Mouse (Mus musculus): Measurements from ENCODE around the gene Adamts12. TPM values are rescaled to one million over a fixed set of nuclear protein-coding genes. Genes with fewer than 3 reads are reported as not detected.
A peak's percentile ranks its signal among the peaks of the same experiment; 100 is the strongest.

The Adamts12 gene
- polyA plus RNA-seq (2015; fragmentation: Nextera tagmentation; extraction: Ambion mirVana), result 0.20 and 0.38 TPM in 2 replicates

DNA sequence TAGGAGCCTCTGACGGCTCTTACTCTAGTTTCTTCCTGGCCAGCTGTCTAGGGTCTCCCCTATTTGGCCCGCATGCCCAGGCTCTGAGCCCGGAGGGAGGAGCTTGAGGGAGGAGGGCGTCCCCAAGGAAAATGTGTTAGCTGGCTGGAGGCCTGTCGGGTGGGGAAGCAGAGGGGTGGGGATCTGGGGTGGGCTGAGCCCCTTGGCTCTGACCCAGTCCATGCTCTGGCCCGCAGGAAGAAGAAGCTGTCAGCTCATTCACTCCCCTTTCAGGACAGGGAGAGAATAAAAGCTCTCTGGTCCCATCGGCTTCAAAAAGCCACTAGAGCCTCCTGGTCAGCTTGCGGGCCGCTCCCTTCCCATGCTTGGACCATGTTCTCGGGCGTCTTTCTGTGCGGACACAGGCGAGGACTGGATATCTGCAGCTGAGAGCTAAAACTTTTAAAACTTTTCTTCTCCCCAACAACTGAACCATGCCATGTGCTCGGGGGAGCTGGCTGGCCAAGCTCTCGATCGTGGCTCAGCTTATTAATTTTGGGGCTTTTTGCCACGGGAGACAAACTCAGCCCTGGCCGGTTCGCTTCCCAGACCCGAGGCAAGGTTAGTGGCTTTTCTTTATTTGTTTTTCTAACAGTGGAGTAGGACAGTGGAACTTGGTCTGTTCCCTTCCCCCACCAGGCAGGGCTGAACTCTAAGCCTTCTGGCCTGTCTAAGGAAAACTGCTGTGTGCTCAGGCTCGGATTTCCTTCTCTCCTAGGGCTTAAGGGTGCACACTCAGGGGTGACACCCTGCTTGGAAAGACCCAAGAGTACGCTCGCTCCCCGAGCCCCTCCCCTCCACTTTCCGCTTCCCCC, at the start of gene Adamts12:
TSS of gene Adamts12 (plus strand) at position 233 of the 854 bp plus-strand sequence.
- H3K4me2 ChIP-seq (ENCODE audit: low read depth, low read length), result peak within 1 kb of the TSS; percentile 67
- ATAC-seq, result peak; percentile 68

DNA sequence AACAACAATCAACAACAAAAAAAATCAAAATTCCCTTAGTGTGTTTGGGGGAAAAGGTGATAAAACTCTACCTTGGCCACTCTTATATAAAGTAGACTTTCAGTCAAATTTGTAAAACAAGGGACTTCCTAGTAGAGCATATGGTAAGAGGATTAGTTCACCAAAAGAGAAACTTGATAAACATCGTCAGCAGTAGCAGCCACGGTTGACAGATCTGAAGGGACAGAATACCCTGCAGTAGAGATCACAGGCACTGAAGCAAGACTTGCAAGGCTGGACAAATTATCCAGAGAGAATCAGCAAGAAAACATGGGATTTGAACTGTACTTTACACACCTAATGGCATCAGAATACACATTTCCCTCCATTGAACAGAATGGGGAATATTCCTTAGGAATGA, 49.7 kb upstream of the Adamts12 start:
- no peaks in the 10 kb centered on the region for H3K27me3 ChIP-seq (ENCODE audit: insufficient read depth, low read length)
- ATAC-seq (no peak), DNase-seq (no peak)
- no peak overlapping the region for H3K4me3 ChIP-seq (ENCODE audit: low read depth, low read length)
- no peak overlapping the region for H3K27ac ChIP-seq (ENCODE audit: low read depth)
- H3K4me1 ChIP-seq (ENCODE audit: insufficient read depth), result no peaks in the 10 kb centered on the region
- TF ChIP-seq CTCF (IDR thresholded peaks at IDR 0.05; ENCODE audit: low read depth) (no peak), EP300 (IDR thresholded peaks at IDR 0.05; ENCODE audit: low read depth) (no peak)
- no peak overlapping the region for H3K9ac ChIP-seq (replicated peaks)
- WGBS (ENCODE audit: insufficient replicate concordance), result 61% methylated on average over 2 of the region's 2 CpGs
- no peak overlapping the region for H3K4me2 ChIP-seq (ENCODE audit: low read depth, low read length)
- H3K9me3 ChIP-seq (ENCODE audit: low read length), result no peaks in the 10 kb centered on the region
- no peaks in the 10 kb centered on the region for H3K36me3 ChIP-seq (replicated peaks; ENCODE audit: insufficient read depth, low read length)

More for the DNA sequence above, at the start of gene Adamts12:
- peak; percentile 24 for DNase-seq
- H3K9ac ChIP-seq (replicated peaks), result 0 out of 2 replicates have a peak within 1 kb of the TSS, but pooled peaks have one; percentile 30
- peak within 1 kb of the TSS; percentile 27 for H3K4me3 ChIP-seq (ENCODE audit: low read depth, low read length)
- no peaks in the 10 kb centered on the region for H3K36me3 ChIP-seq (replicated peaks; ENCODE audit: insufficient read depth, low read length)
- H3K27me3 ChIP-seq (ENCODE audit: insufficient read depth, low read length), result no peaks in the 10 kb centered on the region
- H3K4me1 ChIP-seq (ENCODE audit: insufficient read depth), result peaks cover 4% of the 10 kb centered on the region; the same call in 1 of the 2 replicates
- TF ChIP-seq EP300 (IDR thresholded peaks at IDR 0.05; ENCODE audit: low read depth), result no peak
- TF ChIP-seq CTCF (IDR thresholded peaks at IDR 0.05; ENCODE audit: low read depth), result no peak
- peak within 1 kb of the TSS; percentile 22; the same call in 1 of the 2 replicates for H3K27ac ChIP-seq (ENCODE audit: low read depth)
- 6% methylated on average over 24 of the region's 25 CpGs for WGBS (ENCODE audit: insufficient replicate concordance)
- no peaks in the 10 kb centered on the region for H3K9me3 ChIP-seq (ENCODE audit: low read length)

DNA sequence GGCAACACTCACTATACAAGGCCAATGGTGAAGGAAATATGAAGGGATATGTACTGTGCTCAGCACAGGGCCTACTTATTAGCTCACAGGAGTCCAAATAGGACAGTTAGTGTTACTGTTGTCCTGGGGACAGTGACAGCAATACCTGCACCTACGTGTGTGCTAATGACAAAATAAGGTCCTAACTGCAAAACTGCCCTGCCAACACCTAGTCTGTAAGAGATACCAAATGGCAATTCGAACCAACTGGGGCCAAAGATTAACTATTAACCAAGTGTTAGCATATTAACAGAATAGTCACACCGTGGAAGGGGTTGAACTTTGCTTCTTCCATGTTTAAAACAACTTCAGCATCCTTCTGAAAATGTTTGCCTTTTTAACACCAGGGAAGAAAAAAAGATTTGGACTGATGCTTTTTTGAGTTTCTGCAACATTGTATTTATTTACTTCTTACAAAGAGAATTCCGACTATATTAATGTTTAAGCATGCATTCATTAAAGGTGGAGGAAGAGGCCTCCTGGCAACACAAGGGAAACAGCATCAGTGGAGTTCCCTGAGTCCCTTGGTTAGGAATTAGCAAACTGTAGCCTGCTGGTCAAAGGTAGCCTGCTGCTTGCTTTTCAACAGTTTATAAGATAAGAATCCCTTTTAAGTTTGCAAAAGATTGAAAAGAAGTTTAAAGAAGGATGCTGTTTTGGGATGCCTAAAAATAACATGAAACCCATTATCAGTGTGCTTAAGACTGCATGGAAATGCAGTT, 37.6 kb upstream of the Adamts12 start:
- Histone ChIP-seq H3K36me3 (replicated peaks; ENCODE audit: insufficient read depth, low read length) (no peaks in the 10 kb centered on the region), H3K9ac (replicated peaks) (no peak overlapping the region), H3K27me3 (ENCODE audit: insufficient read depth, low read length) (no peaks in the 10 kb centered on the region), H3K4me3 (ENCODE audit: low read depth, low read length) (no peak overlapping the region), H3K9me3 (ENCODE audit: low read length) (no peaks in the 10 kb centered on the region), H3K27ac (ENCODE audit: low read depth) (peak overlapping the region; percentile 72; the same call in 1 of the 2 replicates), H3K4me1 (ENCODE audit: insufficient read depth) (peaks cover 10% of the 10 kb centered on the region; the same call in 1 of the 2 replicates), H3K4me2 (ENCODE audit: low read depth, low read length) (no peak overlapping the region)
- DNase-seq (no peak), ATAC-seq (peak; percentile 94)
- TF ChIP-seq EP300 (IDR thresholded peaks at IDR 0.05; ENCODE audit: low read depth) (no peak; the same call in 1 of the 2 replicates), CTCF (IDR thresholded peaks at IDR 0.05; ENCODE audit: low read depth) (no peak)
- 43% methylated on average over 4 of the region's 4 CpGs for WGBS (ENCODE audit: insufficient replicate concordance)

DNA sequence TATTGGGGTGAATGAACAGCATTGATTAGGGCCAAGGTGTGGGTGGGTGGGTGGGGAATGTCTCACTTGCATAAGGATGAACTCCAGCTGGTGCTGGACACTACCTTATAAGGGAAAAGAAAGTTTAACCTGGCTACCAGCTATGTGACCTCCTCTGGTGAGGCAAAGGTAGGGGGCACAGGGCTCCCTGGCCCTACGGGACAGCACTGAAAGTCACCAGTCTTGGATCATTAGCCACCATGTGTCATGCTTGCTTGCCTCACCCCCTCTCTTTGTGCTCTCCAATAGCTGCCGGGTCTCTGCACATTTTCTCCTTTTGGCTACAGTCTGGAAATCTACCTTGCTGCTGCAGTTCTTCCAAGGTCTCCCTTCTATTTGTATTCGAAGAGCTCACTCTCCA, 34.4 kb upstream of the Adamts12 start:
- 68% methylated on average over 3 of the region's 3 CpGs for WGBS (ENCODE audit: insufficient replicate concordance)

DNA sequence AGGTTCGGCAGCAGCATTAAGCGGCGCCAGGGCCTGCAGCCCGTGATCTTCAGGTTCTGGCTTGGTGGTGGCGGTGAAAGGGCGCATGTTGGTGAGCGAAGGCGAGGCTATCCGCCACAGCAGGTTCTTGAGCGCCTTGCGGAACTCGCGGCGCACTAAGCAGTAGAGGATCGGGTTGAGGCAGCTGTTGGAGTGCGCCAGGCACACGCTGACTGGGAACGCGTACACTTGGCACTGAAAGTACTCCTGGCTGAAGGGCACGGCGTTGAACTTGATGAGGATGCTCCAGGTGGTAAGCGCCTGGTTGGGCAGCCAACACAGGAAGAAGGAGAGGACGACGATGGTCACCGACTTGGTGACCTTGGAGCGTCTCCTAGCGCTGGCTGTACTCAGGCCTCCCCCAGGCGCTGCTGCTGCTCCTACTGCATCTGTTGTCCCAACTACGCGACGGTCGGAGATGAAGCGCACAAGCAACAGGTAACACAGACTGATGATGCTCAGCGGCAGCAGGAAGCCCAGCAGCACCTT, 28.6 kb upstream of the Adamts12 start:
- DNase-seq (no peak), ATAC-seq (no peak)
- no peak overlapping the region for H3K27ac ChIP-seq (ENCODE audit: low read depth)
- H3K4me3 ChIP-seq (ENCODE audit: low read depth, low read length), result peak overlapping the region; percentile 30; the same call in 1 of the 2 replicates
- TF ChIP-seq CTCF (IDR thresholded peaks at IDR 0.05; ENCODE audit: low read depth) (no peak), EP300 (IDR thresholded peaks at IDR 0.05; ENCODE audit: low read depth) (no peak)
- H3K4me2 ChIP-seq (ENCODE audit: low read depth, low read length), result no peak overlapping the region
- H3K27me3 ChIP-seq (ENCODE audit: insufficient read depth, low read length), result peaks cover 36% of the 10 kb centered on the region
- H3K9ac ChIP-seq (replicated peaks), result no peak overlapping the region
- no peaks in the 10 kb centered on the region for H3K4me1 ChIP-seq (ENCODE audit: insufficient read depth)
- 8% methylated on average over 34 of the region's 34 CpGs for WGBS (ENCODE audit: insufficient replicate concordance)
- H3K36me3 ChIP-seq (replicated peaks; ENCODE audit: insufficient read depth, low read length), result no peaks in the 10 kb centered on the region
- H3K9me3 ChIP-seq (ENCODE audit: low read length), result no peaks in the 10 kb centered on the region

More for the DNA sequence above, 34.4 kb upstream of the Adamts12 start:
- H3K4me3 ChIP-seq (ENCODE audit: low read depth, low read length), result no peak overlapping the region
- no peak overlapping the region for H3K4me2 ChIP-seq (ENCODE audit: low read depth, low read length)
- H3K27me3 ChIP-seq (ENCODE audit: insufficient read depth, low read length), result peaks cover 4% of the 10 kb centered on the region
- no peak overlapping the region for H3K27ac ChIP-seq (ENCODE audit: low read depth)
- no peak for ATAC-seq
- no peak for TF ChIP-seq CTCF (IDR thresholded peaks at IDR 0.05; ENCODE audit: low read depth)
- TF ChIP-seq EP300 (IDR thresholded peaks at IDR 0.05; ENCODE audit: low read depth), result no peak
- H3K9me3 ChIP-seq (ENCODE audit: low read length), result no peaks in the 10 kb centered on the region
- DNase-seq, result no peak
- H3K9ac ChIP-seq (replicated peaks), result no peak overlapping the region
- no peaks in the 10 kb centered on the region for H3K36me3 ChIP-seq (replicated peaks; ENCODE audit: insufficient read depth, low read length)
- peaks cover 10% of the 10 kb centered on the region; the same call in 1 of the 2 replicates for H3K4me1 ChIP-seq (ENCODE audit: insufficient read depth)

All from liver, postnatal 0 days (tissue).